Mouse (Mus musculus) forebrain, embryonic 16.5 days (tissue): ENCODE data around the gene Srsf10. TPM values are rescaled to one million over a fixed set of nuclear protein-coding genes. Genes with fewer than 3 reads are reported as not detected.
A peak's percentile ranks its signal among the peaks of the same experiment; 100 is the strongest.

ENCODE experiments used
- ATAC-seq: fragments of 200-750 bp; cut with Nextera tagmentation; 2 replicates; pipeline ENCODE4 v1.8.0; 2017; ENCODE audit warnings: mild to moderate bottlenecking, moderate library complexity
- H3K27ac ChIP-seq: fragments of 300-500 bp; sonication (generic); 2 replicates; pipeline ENCODE4 v1.5.1; 2014; ENCODE audit warnings: low read length, control low read depth
- H3K27me3 ChIP-seq: fragments of 300-500 bp; sonication (generic); replicated peaks from 2 replicates; pipeline ENCODE4 v1.6.1; 2014; ENCODE audit warnings: low read length; ENCODE audit not compliant: control insufficient read depth, insufficient read depth
- H3K36me3 ChIP-seq: fragments of 300-500 bp; sonication (generic); 2 replicates; pipeline ENCODE4 v1.6.1; 2014; ENCODE audit not compliant: control insufficient read depth, insufficient read depth
- H3K4me1 ChIP-seq: fragments of 300-500 bp; sonication (generic); replicated peaks from 2 replicates; pipeline ENCODE4 v1.6.1; 2014; ENCODE audit warnings: low read length; ENCODE audit not compliant: control insufficient read depth, insufficient read depth
- H3K4me2 ChIP-seq: fragments of 300-500 bp; sonication (generic); 2 replicates; pipeline ENCODE4 v1.6.1; 2014; ENCODE audit warnings: mild to moderate bottlenecking, low read length, control low read depth
- H3K4me3 ChIP-seq: fragments of 300-500 bp; sonication (generic); replicated peaks from 2 replicates; pipeline ENCODE4 v1.5.1; 2014; ENCODE audit warnings: mild to moderate bottlenecking, low read length, control low read depth
- H3K9ac ChIP-seq: fragments of 300-500 bp; sonication (generic); replicated peaks from 2 replicates; pipeline ENCODE4 v1.6.1; 2014; ENCODE audit warnings: low read depth, low read length, control low read depth
- H3K9me3 ChIP-seq: fragments of 300-500 bp; sonication (generic); 2 replicates; pipeline ENCODE4 v1.6.1; 2016; ENCODE audit warnings: low read length; ENCODE audit not compliant: control insufficient read depth
- WGBS: fragments of 180-500 bp; shearing (Covaris S2); extraction: QIAGEN DNeasy Blood & Tissue Kit; methylation state at CpG from one replicate; pipeline ENCODE4 v1.1.7; 2014; 5-methylcytosine and 5-hydroxymethylcytosine counted together
- polyA plus RNA-seq: library from polyadenylated mRNA; unstranded; fragments of >200 nt; fragmentation: Nextera tagmentation; extraction: Ambion mirVana; gene quantifications from 2 replicates; pipeline ENCODE4 v1.2.1, GENCODE M21; 2015

The Srsf10 gene
- polyA plus RNA-seq, 1 experiment from 2014 or later = 253 TPM

GRCm38 (mm10) chr4:135832070-135832469 lies 23.5 kb upstream of the Srsf10 start:
- Histone ChIP-seq H3K9me3 (no peaks in the 10 kb centered on the region), H3K4me1 (peaks cover 22% of the 10 kb centered on the region), H3K27me3 (no peaks in the 10 kb centered on the region), H3K36me3 (no peaks in the 10 kb centered on the region), H3K9ac (no peak overlapping the region), H3K4me2 (no peak overlapping the region), H3K27ac (no peak overlapping the region), H3K4me3 (no peak overlapping the region)
- no peak for ATAC-seq
- WGBS = 65% methylated on average over 11 of the region's 11 CpGs

GRCm38 (mm10) chr4:135833301-135834123 lies 22.0 kb upstream of the Srsf10 start:
- peak overlapping the region; percentile 20 for H3K9ac ChIP-seq
- ATAC-seq = peak; percentile 58
- WGBS = 37% methylated on average over 12 of the region's 12 CpGs
- no peaks in the 10 kb centered on the region for H3K27me3 ChIP-seq
- no peaks in the 10 kb centered on the region for H3K36me3 ChIP-seq
- peaks cover 18% of the 10 kb centered on the region for H3K4me1 ChIP-seq
- peak overlapping the region; percentile 2; the same call in 1 of the 2 replicates for H3K4me2 ChIP-seq
- no peaks in the 10 kb centered on the region for H3K9me3 ChIP-seq
- H3K4me3 ChIP-seq = no peak overlapping the region
- H3K27ac ChIP-seq = peak overlapping the region; percentile 29

- WGBS = 83% methylated on average over 8 of the region's 8 CpGs
- peaks cover 12% of the 10 kb centered on the region for H3K4me1 ChIP-seq
- no peaks in the 10 kb centered on the region for H3K9me3 ChIP-seq
- H3K4me3 ChIP-seq = no peak overlapping the region
- no peak overlapping the region for H3K9ac ChIP-seq
- peak overlapping the region; percentile 29 for H3K27ac ChIP-seq
- no peak overlapping the region for H3K4me2 ChIP-seq
- no peaks in the 10 kb centered on the region for H3K27me3 ChIP-seq
- ATAC-seq = no peak
- H3K36me3 ChIP-seq = no peaks in the 10 kb centered on the region
Measured at GRCm38 (mm10) chr4:135834124-135834717, 21.3 kb upstream of the Srsf10 start.

- WGBS = 81% methylated on average over 3 of the region's 3 CpGs
- Histone ChIP-seq H3K4me2 (no peak overlapping the region), H3K4me1 (peaks cover 2% of the 10 kb centered on the region; the same call in 1 of the 2 replicates), H3K36me3 (no peaks in the 10 kb centered on the region), H3K4me3 (no peak overlapping the region), H3K9ac (no peak overlapping the region), H3K9me3 (no peaks in the 10 kb centered on the region), H3K27me3 (no peaks in the 10 kb centered on the region), H3K27ac (no peak overlapping the region)
- no peak for ATAC-seq
Measured at GRCm38 (mm10) chr4:135838925-135839292, 16.6 kb upstream of the Srsf10 start.

- no peak overlapping the region for H3K4me3 ChIP-seq
- no peaks in the 10 kb centered on the region for H3K4me1 ChIP-seq
- H3K9ac ChIP-seq = no peak overlapping the region
- H3K36me3 ChIP-seq = no peaks in the 10 kb centered on the region
- no peak overlapping the region for H3K4me2 ChIP-seq
- H3K27ac ChIP-seq = no peak overlapping the region
- no peaks in the 10 kb centered on the region for H3K9me3 ChIP-seq
- no peaks in the 10 kb centered on the region for H3K27me3 ChIP-seq
- no peak for ATAC-seq
- WGBS = 82% methylated on average over 21 of the region's 21 CpGs
Measured at GRCm38 (mm10) chr4:135839293-135840011, 16.1 kb upstream of the Srsf10 start.

GRCm38 (mm10) chr4:135844400-135844799 lies 11.1 kb upstream of the Srsf10 start:
- Histone ChIP-seq H3K27ac (no peak overlapping the region), H3K9me3 (no peaks in the 10 kb centered on the region), H3K4me2 (no peak overlapping the region), H3K9ac (no peak overlapping the region), H3K36me3 (no peaks in the 10 kb centered on the region), H3K27me3 (no peaks in the 10 kb centered on the region), H3K4me1 (no peaks in the 10 kb centered on the region), H3K4me3 (no peak overlapping the region)
- WGBS = 86% methylated on average over 6 of the region's 6 CpGs
- ATAC-seq = no peak

- Histone ChIP-seq H3K9ac (no peak overlapping the region), H3K4me2 (no peak overlapping the region), H3K27me3 (no peaks in the 10 kb centered on the region), H3K27ac (no peak overlapping the region), H3K9me3 (no peaks in the 10 kb centered on the region), H3K4me1 (peaks cover 17% of the 10 kb centered on the region), H3K4me3 (no peak overlapping the region), H3K36me3 (no peaks in the 10 kb centered on the region)
- no peak for ATAC-seq
- 61% methylated on average over 5 of the region's 5 CpGs for WGBS
Measured at GRCm38 (mm10) chr4:135847581-135847980, 8.0 kb upstream of the Srsf10 start.

GRCm38 (mm10) chr4:135850411-135851095 lies 5.0 kb upstream of the Srsf10 start:
- peak overlapping the region; percentile 84 for H3K27ac ChIP-seq
- 23% methylated on average over 13 of the region's 13 CpGs for WGBS
- H3K9me3 ChIP-seq = no peaks in the 10 kb centered on the region
- peak overlapping the region; percentile 54 for H3K9ac ChIP-seq
- 0 out of 2 replicates have a peak overlapping the region, but pooled peaks have one; percentile 0 for H3K4me3 ChIP-seq
- ATAC-seq = peak; percentile 61
- peak overlapping the region; percentile 20 for H3K4me2 ChIP-seq
- H3K4me1 ChIP-seq = peaks cover 28% of the 10 kb centered on the region
- no peaks in the 10 kb centered on the region for H3K36me3 ChIP-seq
- no peaks in the 10 kb centered on the region for H3K27me3 ChIP-seq

- H3K27ac ChIP-seq = peak overlapping the region; percentile 41; the same call in 1 of the 2 replicates
- no peak overlapping the region for H3K4me3 ChIP-seq
- peaks cover 28% of the 10 kb centered on the region for H3K4me1 ChIP-seq
- no peaks in the 10 kb centered on the region for H3K9me3 ChIP-seq
- H3K9ac ChIP-seq = no peak overlapping the region
- H3K36me3 ChIP-seq = no peaks in the 10 kb centered on the region
- H3K27me3 ChIP-seq = no peaks in the 10 kb centered on the region
- 79% methylated on average over 9 of the region's 9 CpGs for WGBS
- ATAC-seq = no peak
- H3K4me2 ChIP-seq = no peak overlapping the region
Measured at GRCm38 (mm10) chr4:135851942-135852341, 3.6 kb upstream of the Srsf10 start.
